8 mouse cellular contexts compared by ENCODE assay signal in the genomic region with DNA sequence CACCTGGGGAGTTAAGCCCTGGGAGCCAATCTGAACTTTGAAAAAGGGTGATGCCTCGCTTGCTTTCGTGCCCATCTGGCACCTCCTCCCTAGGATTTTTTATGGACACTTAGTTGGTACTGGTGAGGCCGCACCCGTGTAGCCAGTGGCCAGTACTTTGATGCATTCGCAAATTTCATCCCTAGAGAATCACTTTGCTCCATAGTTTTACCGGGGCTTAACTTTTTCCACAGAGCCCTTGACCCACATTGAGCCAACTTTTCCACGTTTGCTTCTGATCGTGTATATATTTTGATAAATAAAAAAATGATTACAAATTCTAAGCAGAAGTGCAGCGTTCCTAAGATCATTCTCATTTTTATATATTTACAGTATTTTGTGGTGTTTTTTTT. TPM values are rescaled to one million over a fixed set of nuclear protein-coding genes. Genes with fewer than 3 reads are reported as not detected.
DNase-seq lines count a peak whose midpoint lies in the region; ATAC-seq and TF ChIP-seq lines count a peak whose summit lies in the region.

No protein-coding gene starts in this region.

- no peak for TF ChIP-seq POLR2A in thymus, adult 2 months (IDR thresholded peaks at IDR 0.05; ENCODE audit: control insufficient read depth, extremely low read depth, insufficient read depth, low read length, poor library complexity)

- H3K9ac ChIP-seq in liver, embryonic 14.5 days (replicated peaks): peak overlapping the region; percentile 87

- peaks cover 6% of the 10 kb centered on the region for H3K4me1 ChIP-seq in thymus, adult 2 months (replicated peaks; ENCODE audit: control insufficient read depth, insufficient read depth, low read length)
- H3K4me1 ChIP-seq in liver, embryonic 14.5 days (replicated peaks; ENCODE audit: control insufficient read depth in 2 of 2, insufficient read depth in 2 of 2, low read length in 1 of 2): peaks cover 4 to 13% of the 10 kb centered on the region in 2 experiments; a peak in 3 of 4 replicates

- 0 out of 2 replicates have a peak, but pooled peaks cover 5% of the 10 kb centered on the region for H3K36me3 ChIP-seq in thymus, adult 2 months (ENCODE audit: control insufficient read depth, insufficient read depth, low read length)
- no peaks in the 10 kb centered on the region; the same call in 1 of the 2 replicates for H3K36me3 ChIP-seq in liver, embryonic 14.5 days (replicated peaks; ENCODE audit: control insufficient read depth, insufficient read depth, low read depth)

- under 1% methylated on average over 9 of the region's 9 CpGs for WGBS in thymus, adult 2 months
- WGBS in liver, embryonic 14.5 days (ENCODE audit: insufficient replicate concordance): 11% methylated on average over 9 of the region's 9 CpGs

- peak; percentile 14; the same call in 1 of the 2 replicates for ATAC-seq in frontal cortex, adult (ENCODE audit: low TSS enrichment)
- ATAC-seq in liver, embryonic 14.5 days (ENCODE audit: insufficient read depth): no peak
- no peak for ATAC-seq in CD4-positive, CD25-positive, alpha-beta regulatory T cell, adult 4 months

- peak overlapping the region; percentile 73 for H3K4me2 ChIP-seq in liver, embryonic 14.5 days (ENCODE audit: low read depth)

- H3K4me3 ChIP-seq in thymus, adult 2 months (ENCODE audit: control insufficient read depth, insufficient read depth, low read length): peak overlapping the region; percentile 97
- peak overlapping the region; percentile 90 to 97 for H3K4me3 ChIP-seq in liver, embryonic 14.5 days (ENCODE audit: insufficient read depth in 1 of 2, low read depth in 2 of 2, low read length in 2 of 2)

- H3K9me3 ChIP-seq in liver, embryonic 14.5 days (ENCODE audit: control insufficient read depth, low read length): no peaks in the 10 kb centered on the region

- H3K27ac ChIP-seq in thymus, adult 2 months (ENCODE audit: control insufficient read depth, insufficient read depth, low read length): no peak overlapping the region
- no peak overlapping the region for H3K27ac ChIP-seq in liver, embryonic 14.5 days

- no peak for TF ChIP-seq CTCF in thymus, adult 2 months (IDR thresholded peaks at IDR 0.05; ENCODE audit: borderline replicate concordance, control insufficient read depth, extremely low read depth, insufficient read depth, low read length, poor library complexity)
- no peak for TF ChIP-seq CTCF in liver, embryonic 14.5 days (IDR thresholded peaks at IDR 0.05; ENCODE audit: low read depth)

- H3K27me3 ChIP-seq in thymus, adult 2 months (ENCODE audit: control insufficient read depth, insufficient read depth, low read length): no peaks in the 10 kb centered on the region
- H3K27me3 ChIP-seq in liver, embryonic 14.5 days (ENCODE audit: control insufficient read depth, insufficient read depth, low read length): no peaks in the 10 kb centered on the region

- no peak for TF ChIP-seq EP300 in liver, embryonic 14.5 days (IDR thresholded peaks at IDR 0.05; ENCODE audit: low read depth)

- no peak for DNase-seq in frontal cortex, postnatal 14 days (ENCODE audit: low spot score in 2 of 2)
- no peak for DNase-seq in thymus, adult 2 months
- no peak for DNase-seq in thymus, postnatal 4 days
- DNase-seq in liver, embryonic 14.5 days (ENCODE audit: low read depth in 3 of 3, low spot score in 3 of 3): no peak
- no peak for DNase-seq in right cerebral cortex, postnatal 4 days
- no peak for DNase-seq in urinary bladder, postnatal 36 days (ENCODE audit: low spot score in 2 of 2)

RNA-seq across cellular contexts. Expression of gene Eif1ax, which starts 0.8 kb away (rescaled TPM):
- polyA plus RNA-seq in thymus, adult 2 months (2012; rRNA removed): 88.7 and 115 TPM in 2 replicates
- 6.4 and 66.9 TPM in 2 replicates for polyA plus RNA-seq in liver, embryonic 14.5 days (2012; rRNA removed)
- 74.5 and 75.5 TPM in 2 replicates for polyA plus RNA-seq in liver, embryonic 14.5 days (2014; fragmentation: Nextera tagmentation; extraction: Ambion mirVana)
- 10 to 100 TPM; 49.3 to 77.1 TPM for polyA plus RNA-seq in CD4-positive, CD25-positive, alpha-beta regulatory T cell, adult 4 months (2017; shearing (Covaris generic))

RNA-seq across cellular contexts. Expression of gene Map7d2, which starts 41.6 kb away (rescaled TPM):
- polyA plus RNA-seq in thymus, adult 2 months (2012; rRNA removed): not detected in 2 replicates
- 0.02 TPM in 1 of 2 replicates, not detected in the other for polyA plus RNA-seq in liver, embryonic 14.5 days (2012; rRNA removed)
- not detected in 2 replicates for polyA plus RNA-seq in liver, embryonic 14.5 days (2014; fragmentation: Nextera tagmentation; extraction: Ambion mirVana)
- not detected for polyA plus RNA-seq in CD4-positive, CD25-positive, alpha-beta regulatory T cell, adult 4 months (2017; shearing (Covaris generic))
